Mouse (Mus musculus): ENCODE results near the gene Gm10719.
"Not testable (repeated sequence)": the region's sequence is repeated elsewhere in the genome, so short reads cannot be mapped to it uniquely, and the experiment has no call there.

DNA sequence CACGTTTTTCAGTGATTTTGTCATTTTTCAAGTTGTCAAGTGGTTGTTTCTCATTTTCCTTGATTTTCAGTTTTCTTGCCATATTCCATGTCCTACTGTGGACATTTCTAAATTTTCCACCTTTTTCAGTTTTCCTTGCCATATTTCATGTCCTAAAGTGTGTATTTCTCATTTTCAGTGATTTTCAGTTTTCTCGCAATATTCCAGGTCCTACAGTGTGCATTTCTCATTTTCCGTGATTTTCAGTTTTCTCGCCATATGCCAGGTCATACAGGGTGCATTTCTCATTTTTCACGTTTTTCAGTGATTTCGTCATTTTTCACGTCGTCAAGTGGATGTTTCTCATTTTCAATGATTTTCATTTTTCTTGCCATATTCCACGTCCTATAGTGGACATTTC is 1.7 kb downstream of the Gm10719 start:
- TF ChIP-seq EP300, CTCF (IDR thresholded peaks at IDR 0.05; ENCODE audit: low read depth): not testable (repeated sequence)

Measured in liver, embryonic 14.5 days (tissue).